Mouse (Mus musculus) megakaryocyte, embryonic 14.5 days (primary cell): ENCODE results near the gene Onecut1. TPM values are rescaled to one million over a fixed set of nuclear protein-coding genes. Genes with fewer than 3 reads are reported as not detected.

Source experiments
- H3K27me3 ChIP-seq: replicated peaks from 2 replicates; pipeline ENCODE3; 2012; ENCODE audit warnings: inconsistent platforms
- H3K36me3 ChIP-seq: replicated peaks from 2 replicates; pipeline ENCODE3; 2012; ENCODE audit warnings: low read length, inconsistent platforms, mixed read lengths
- H3K4me1 ChIP-seq: 2 replicates; pipeline ENCODE4 v1.6.1; 2012; ENCODE audit warnings: inconsistent platforms
- H3K4me3 ChIP-seq: replicated peaks from 2 replicates; pipeline ENCODE3; 2012; ENCODE audit warnings: moderate library complexity, mild to moderate bottlenecking, inconsistent platforms
- H3K9me3 ChIP-seq: 2 replicates; pipeline ENCODE4 v1.6.1; 2012; ENCODE audit warnings: inconsistent platforms
- FLI1 ChIP-seq: IDR thresholded peaks from 2 replicates; pipeline ENCODE4 v1.6.1; 2012; ENCODE audit warnings: low read length, inconsistent platforms, mixed read lengths
- GATA1 ChIP-seq: IDR thresholded peaks from 3 replicates; pipeline ENCODE4 v1.6.1; 2012; ENCODE audit warnings: mixed read lengths, low read length, inconsistent platforms, borderline replicate concordance
- polyA plus RNA-seq: library from polyadenylated mRNA; stranded (reverse); fragments of >175 nt; gene quantifications from 2 replicates; pipeline ENCODE4 v1.2.3, GENCODE M21; 2012; ENCODE audit warnings: low replicate concordance; ENCODE audit not compliant: insufficient read depth

Onecut1 gene
- polyA plus RNA-seq, 1 experiment: not detected

GRCm38 (mm10) chr9:74868336-74868950, 6.7 kb downstream of the Onecut1 start:
- Histone ChIP-seq H3K36me3 (no peaks in the 10 kb centered on the region), H3K27me3 (peaks cover 69% of the 10 kb centered on the region), H3K4me3 (no peak overlapping the region), H3K4me1 (peaks cover 10% of the 10 kb centered on the region; the same call in 1 of the 2 replicates), H3K9me3 (0 out of 2 replicates have a peak, but pooled peaks cover under 1% of the 10 kb centered on the region)
- TF ChIP-seq FLI1: no peak
- no peak for TF ChIP-seq GATA1

- H3K4me3 ChIP-seq: no peak overlapping the region
- H3K9me3 ChIP-seq: no peaks in the 10 kb centered on the region
- H3K36me3 ChIP-seq: no peaks in the 10 kb centered on the region
- peaks cover 54% of the 10 kb centered on the region for H3K27me3 ChIP-seq
- TF ChIP-seq FLI1: no peak
- no peak for TF ChIP-seq GATA1
- 0 out of 2 replicates have a peak, but pooled peaks cover 7% of the 10 kb centered on the region for H3K4me1 ChIP-seq
Observed at GRCm38 (mm10) chr9:74870960-74871688, 9.4 kb downstream of the Onecut1 start.

- no peak for TF ChIP-seq GATA1
- no peak for TF ChIP-seq FLI1
- Histone ChIP-seq H3K4me1 (no peaks in the 10 kb centered on the region), H3K9me3 (no peaks in the 10 kb centered on the region), H3K36me3 (no peaks in the 10 kb centered on the region), H3K4me3 (no peak overlapping the region), H3K27me3 (peaks cover 28% of the 10 kb centered on the region)
Observed at GRCm38 (mm10) chr9:74876328-74876727, 14.6 kb downstream of the Onecut1 start.

GRCm38 (mm10) chr9:74877709-74878108, 16.0 kb downstream of the Onecut1 start:
- Histone ChIP-seq H3K9me3 (no peaks in the 10 kb centered on the region), H3K27me3 (peaks cover 26% of the 10 kb centered on the region), H3K4me3 (no peak overlapping the region), H3K4me1 (no peaks in the 10 kb centered on the region), H3K36me3 (no peaks in the 10 kb centered on the region)
- TF ChIP-seq GATA1 (no peak), FLI1 (no peak)

GRCm38 (mm10) chr9:74887866-74888265, 26.1 kb downstream of the Onecut1 start:
- no peaks in the 10 kb centered on the region for H3K4me1 ChIP-seq
- TF ChIP-seq FLI1 (no peak), GATA1 (no peak)
- peaks cover 14% of the 10 kb centered on the region for H3K27me3 ChIP-seq
- H3K9me3 ChIP-seq: no peaks in the 10 kb centered on the region
- no peaks in the 10 kb centered on the region for H3K36me3 ChIP-seq
- H3K4me3 ChIP-seq: no peak overlapping the region

GRCm38 (mm10) chr9:74896742-74897141, 35.0 kb downstream of the Onecut1 start:
- no peak for TF ChIP-seq FLI1
- no peak for TF ChIP-seq GATA1
- H3K27me3 ChIP-seq: peaks cover 12% of the 10 kb centered on the region
- H3K9me3 ChIP-seq: no peaks in the 10 kb centered on the region
- H3K4me3 ChIP-seq: no peak overlapping the region
- peaks cover 7% of the 10 kb centered on the region for H3K4me1 ChIP-seq
- no peaks in the 10 kb centered on the region for H3K36me3 ChIP-seq

GRCm38 (mm10) chr9:74897375-74897982, 35.8 kb downstream of the Onecut1 start:
- no peak overlapping the region for H3K4me3 ChIP-seq
- no peaks in the 10 kb centered on the region for H3K9me3 ChIP-seq
- TF ChIP-seq FLI1 (no peak), GATA1 (no peak)
- peaks cover 13% of the 10 kb centered on the region for H3K4me1 ChIP-seq
- no peaks in the 10 kb centered on the region for H3K36me3 ChIP-seq
- H3K27me3 ChIP-seq: peaks cover 16% of the 10 kb centered on the region

- Histone ChIP-seq H3K4me1 (peaks cover 16% of the 10 kb centered on the region), H3K4me3 (no peak overlapping the region), H3K36me3 (no peaks in the 10 kb centered on the region), H3K9me3 (no peaks in the 10 kb centered on the region), H3K27me3 (peaks cover 14% of the 10 kb centered on the region)
- TF ChIP-seq FLI1: no peak
- TF ChIP-seq GATA1: no peak
Observed at GRCm38 (mm10) chr9:74900141-74900540, 38.4 kb downstream of the Onecut1 start.

GRCm38 (mm10) chr9:74904866-74905508, 43.3 kb downstream of the Onecut1 start:
- peaks cover 14% of the 10 kb centered on the region for H3K27me3 ChIP-seq
- H3K9me3 ChIP-seq: no peaks in the 10 kb centered on the region
- peaks cover 32% of the 10 kb centered on the region for H3K4me1 ChIP-seq
- peak overlapping the region; percentile 85 for H3K4me3 ChIP-seq
- H3K36me3 ChIP-seq: no peaks in the 10 kb centered on the region
- no peak for TF ChIP-seq FLI1
- no peak for TF ChIP-seq GATA1

- H3K36me3 ChIP-seq: no peaks in the 10 kb centered on the region
- no peaks in the 10 kb centered on the region for H3K9me3 ChIP-seq
- peaks cover 5% of the 10 kb centered on the region for H3K27me3 ChIP-seq
- peaks cover 45% of the 10 kb centered on the region for H3K4me1 ChIP-seq
- TF ChIP-seq GATA1 (no peak), FLI1 (no peak)
- H3K4me3 ChIP-seq: peak overlapping the region; percentile 65
Observed at GRCm38 (mm10) chr9:74906951-74907350, 45.2 kb downstream of the Onecut1 start.
